Mouse (Mus musculus): ENCODE data around the gene Nprl2. TPM values are rescaled to one million over a fixed set of nuclear protein-coding genes. Genes with fewer than 3 reads are reported as not detected.

The Nprl2 gene
- total and polyA plus RNA-seq, 3 experiments, result 23.2 to 30.2 TPM; not detected in 1

DNA sequence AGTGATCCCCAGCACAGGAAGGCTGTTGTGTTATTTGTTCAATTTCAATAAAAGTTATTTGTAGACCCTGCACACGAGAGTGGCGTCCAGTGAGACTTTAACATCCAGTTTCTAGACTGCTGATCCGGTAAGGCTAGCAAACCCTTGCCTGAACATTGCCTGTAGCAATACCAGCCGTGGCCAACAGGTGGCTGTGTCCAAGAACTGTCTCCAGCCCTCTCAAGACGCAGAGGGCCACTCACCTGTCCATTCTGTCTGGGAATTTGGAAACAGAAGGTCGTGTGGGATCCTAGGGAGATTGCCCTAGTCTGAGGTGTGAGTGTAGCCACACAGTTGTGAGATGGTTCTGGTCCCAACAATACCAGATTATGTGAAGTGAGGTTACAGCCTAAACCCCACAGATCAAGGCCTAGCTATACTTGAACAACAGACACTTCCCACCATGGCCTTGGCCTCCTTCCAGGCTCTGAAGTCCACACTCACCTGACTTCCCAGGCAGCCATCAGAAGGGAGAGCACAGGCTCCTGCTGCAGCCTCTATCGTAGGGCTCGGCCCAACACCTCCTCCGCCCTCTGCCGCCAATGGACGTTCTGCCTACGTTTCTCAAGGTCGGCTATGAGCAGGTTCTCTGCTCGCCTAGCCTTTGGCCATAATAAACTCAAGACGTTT lies 24.1 kb downstream of the Nprl2 start (continued):
- TF ChIP-seq ZNF384 (IDR thresholded peaks at IDR 0.05; ENCODE audit: low read depth, low read length) (no peak), USF1 (IDR thresholded peaks at IDR 0.05; ENCODE audit: low read depth, low read length) (no peak), POLR2AphosphoS2 (IDR thresholded peaks at IDR 0.05; ENCODE audit: low read length) (no peak), RAD21 (IDR thresholded peaks at IDR 0.05; ENCODE audit: low read depth, low read length) (peak; percentile 23), SMC3 (IDR thresholded peaks at IDR 0.05; ENCODE audit: low read depth, low read length) (peak; percentile 66)

DNA sequence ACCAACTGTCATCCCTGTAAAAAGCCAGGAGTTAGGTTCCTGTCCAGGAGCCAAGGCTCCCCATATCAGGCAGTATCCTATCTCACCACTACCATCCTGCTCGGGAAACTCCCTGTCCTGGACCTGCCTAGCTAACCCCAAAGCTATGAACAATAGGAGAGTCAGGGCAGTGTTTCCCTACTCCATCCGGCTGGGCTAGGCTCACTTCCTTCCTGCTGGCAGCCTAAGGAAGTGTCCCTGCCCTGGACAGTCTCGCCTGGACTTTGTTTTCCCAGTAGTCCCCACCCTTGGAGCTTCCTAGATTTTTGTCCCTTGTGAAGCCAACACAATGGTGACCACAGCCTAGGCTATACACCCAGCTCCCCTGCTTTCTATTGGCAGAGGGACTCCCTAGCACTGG lies 24.8 kb downstream of the Nprl2 start:
- no peaks in the 10 kb centered on the region for H3K9me3 ChIP-seq (replicated peaks; ENCODE audit: insufficient read depth, low read length)
- no peak overlapping the region for H3K9ac ChIP-seq (ENCODE audit: control insufficient read depth, low read depth, low read length, poor library complexity, severe bottlenecking)
- H3K4me3 ChIP-seq (ENCODE audit: control insufficient read depth in 1 of 2, insufficient read depth in 1 of 2, low read depth in 2 of 2, low read length in 2 of 2), result no peak overlapping the region
- H3K36me3 ChIP-seq (ENCODE audit: control insufficient read depth in 1 of 2, insufficient read depth in 2 of 2, low read length in 2 of 2), result peaks cover 0 to 23% of the 10 kb centered on the region in 2 experiments; a peak in 3 of 4 replicates
- peaks cover 6 to 40% of the 10 kb centered on the region in 2 experiments; a peak in 3 of 4 replicates for H3K4me1 ChIP-seq (ENCODE audit: control insufficient read depth in 1 of 2, insufficient read depth in 2 of 2, low read length in 2 of 2)
- no peak for DNase-seq (ENCODE audit: low read depth, low spot score)
- peaks cover 23% of the 10 kb centered on the region for H3K79me2 ChIP-seq (ENCODE audit: control insufficient read depth, insufficient read depth, low read length, poor library complexity)
- no peak for TF ChIP-seq TBP (IDR thresholded peaks at IDR 0.05; ENCODE audit: low read depth, low read length)
- no peak for TF ChIP-seq ZC3H11A (IDR thresholded peaks at IDR 0.05; ENCODE audit: low read depth, low read length)
- TF ChIP-seq GABPA (IDR thresholded peaks at IDR 0.05; ENCODE audit: low read depth, low read length), result no peak
- no peak for TF ChIP-seq TAL1 (IDR thresholded peaks at IDR 0.05; ENCODE audit: low read length)
- no peak for TF ChIP-seq ZKSCAN1 (IDR thresholded peaks at IDR 0.05; ENCODE audit: low read depth, low read length)
- no peak for TF ChIP-seq CHD1 (IDR thresholded peaks at IDR 0.05; ENCODE audit: low read depth, low read length)
- no peak for TF ChIP-seq RCOR1 (IDR thresholded peaks at IDR 0.05; ENCODE audit: low read depth, low read length)
- no peak for TF ChIP-seq JUND (IDR thresholded peaks at IDR 0.05; ENCODE audit: low read depth, low read length)
- no peak for TF ChIP-seq NELFE (IDR thresholded peaks at IDR 0.05; ENCODE audit: low read depth, low read length)
- no peak for TF ChIP-seq MXI1 (IDR thresholded peaks at IDR 0.05; ENCODE audit: low read depth, low read length)
- TF ChIP-seq MYC (IDR thresholded peaks at IDR 0.05; ENCODE audit: low read depth, low read length), result no peak
- no peak for TF ChIP-seq MAFK (IDR thresholded peaks at IDR 0.05; ENCODE audit: borderline replicate concordance, low read depth, low read length)
- TF ChIP-seq SMC3 (IDR thresholded peaks at IDR 0.05; ENCODE audit: low read depth, low read length), result no peak
- no peak for TF ChIP-seq POLR2AphosphoS5 (IDR thresholded peaks at IDR 0.05; ENCODE audit: borderline replicate concordance, low read depth, low read length)
- no peak for TF ChIP-seq POLR2AphosphoS2 (IDR thresholded peaks at IDR 0.05; ENCODE audit: low read length)
- no peak for TF ChIP-seq MAZ (IDR thresholded peaks at IDR 0.05; ENCODE audit: low read depth, low read length)
- no peak for TF ChIP-seq CTCF (IDR thresholded peaks at IDR 0.05 in 2 of 3, conservative IDR thresholded peaks at IDR 0.05 in 1 of 3; ENCODE audit: control insufficient read depth in 1 of 3, insufficient read depth in 1 of 3, low read depth in 2 of 3, low read length in 3 of 3, poor library complexity in 1 of 3, severe bottlenecking in 1 of 3)
- H3K27ac ChIP-seq (ENCODE audit: control insufficient read depth, low read depth, low read length), result no peak overlapping the region
- no peaks in the 10 kb centered on the region for H3K27me3 ChIP-seq (ENCODE audit: control insufficient read depth in 1 of 2, insufficient read depth in 2 of 2, low read length in 2 of 2)

Data from MEL (cell line).